Mouse (Mus musculus): ENCODE measurements around the gene Mpv17l2. TPM values are rescaled to one million over a fixed set of nuclear protein-coding genes. Genes with fewer than 3 reads are reported as not detected.

Mpv17l2 gene
- polyA plus RNA-seq (2017; shearing (Covaris generic)), result 9.6 TPM

DNA sequence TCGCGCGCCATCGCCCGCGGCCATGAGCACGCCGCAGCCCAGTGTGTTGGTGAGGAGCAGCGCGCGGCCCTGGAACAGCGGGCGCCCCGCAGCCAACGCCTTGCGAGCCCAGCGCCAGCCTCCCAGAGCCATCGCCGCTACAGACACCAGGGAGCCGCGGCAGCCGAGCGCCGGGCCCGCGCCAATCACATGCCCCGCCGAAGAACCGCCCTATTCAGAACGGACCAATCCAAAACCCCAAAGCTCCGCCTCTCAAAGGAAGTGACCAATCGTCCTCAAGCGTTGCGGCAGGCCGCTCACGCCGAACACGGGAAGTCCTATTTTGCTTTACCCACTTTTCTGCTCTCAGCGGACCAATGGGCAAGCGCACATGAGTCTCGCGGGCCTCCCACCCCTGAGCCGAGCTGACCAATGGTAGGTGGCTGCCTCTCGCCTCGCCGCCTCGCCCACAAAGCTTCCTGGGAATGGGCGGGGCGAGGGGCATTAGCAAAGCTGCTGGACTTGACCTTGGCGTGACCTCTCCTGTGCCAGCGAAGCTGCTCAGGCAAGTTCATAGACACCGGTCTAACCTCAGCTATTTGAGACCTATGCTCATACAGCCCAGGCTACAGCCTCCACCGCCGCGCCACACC is at the start of gene Mpv17l2:
TSS of gene Mpv17l2 (minus strand) at position 172 of the 632 bp plus-strand sequence.

GRCm38 (mm10) chr8:70808239-70808638 is 47.5 kb upstream of the Mpv17l2 start, which contains the start of gene Il12rb1:
Il12rb1 (plus strand) TSS chr8:70808449.

DNA sequence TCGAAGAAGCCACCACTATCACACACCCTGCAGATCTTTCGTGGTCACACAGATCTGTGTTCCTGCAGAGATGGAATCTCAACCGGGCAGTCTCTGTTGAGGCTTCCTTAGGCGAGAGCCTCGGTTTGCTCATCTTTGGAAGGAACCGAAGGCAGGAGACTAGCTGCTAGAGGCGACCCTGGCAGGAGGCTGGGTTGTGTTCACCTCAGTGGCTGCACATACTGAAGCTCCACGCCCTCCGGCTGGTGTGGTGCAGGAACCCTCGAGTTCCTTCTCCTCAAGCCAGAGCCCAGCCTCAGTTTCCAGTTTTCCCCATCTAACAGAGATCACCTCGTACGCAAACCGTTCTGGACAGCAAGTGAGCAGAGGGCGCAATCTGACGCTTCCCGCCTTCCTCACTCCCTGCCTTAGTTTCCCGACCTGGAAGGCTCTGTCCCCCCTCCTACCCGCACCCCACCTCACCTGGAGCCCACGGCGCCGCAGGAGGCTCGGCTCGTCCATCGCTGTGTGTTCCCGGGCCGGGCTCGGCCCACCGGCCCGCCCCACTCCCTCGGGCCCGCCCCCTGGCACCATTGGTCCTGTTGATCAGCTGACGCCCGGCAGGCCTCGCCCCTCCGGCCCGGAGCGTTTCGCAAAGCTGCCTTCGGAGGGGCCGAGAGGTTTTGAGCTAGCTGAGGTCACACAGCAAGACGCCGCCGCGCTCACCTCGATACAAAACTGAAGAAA is 43.9 kb upstream of the Mpv17l2 start, which contains the start of gene Mast3:
TSS of gene Mast3 (minus strand) at position 574 of the 726 bp plus-strand sequence.

DNA sequence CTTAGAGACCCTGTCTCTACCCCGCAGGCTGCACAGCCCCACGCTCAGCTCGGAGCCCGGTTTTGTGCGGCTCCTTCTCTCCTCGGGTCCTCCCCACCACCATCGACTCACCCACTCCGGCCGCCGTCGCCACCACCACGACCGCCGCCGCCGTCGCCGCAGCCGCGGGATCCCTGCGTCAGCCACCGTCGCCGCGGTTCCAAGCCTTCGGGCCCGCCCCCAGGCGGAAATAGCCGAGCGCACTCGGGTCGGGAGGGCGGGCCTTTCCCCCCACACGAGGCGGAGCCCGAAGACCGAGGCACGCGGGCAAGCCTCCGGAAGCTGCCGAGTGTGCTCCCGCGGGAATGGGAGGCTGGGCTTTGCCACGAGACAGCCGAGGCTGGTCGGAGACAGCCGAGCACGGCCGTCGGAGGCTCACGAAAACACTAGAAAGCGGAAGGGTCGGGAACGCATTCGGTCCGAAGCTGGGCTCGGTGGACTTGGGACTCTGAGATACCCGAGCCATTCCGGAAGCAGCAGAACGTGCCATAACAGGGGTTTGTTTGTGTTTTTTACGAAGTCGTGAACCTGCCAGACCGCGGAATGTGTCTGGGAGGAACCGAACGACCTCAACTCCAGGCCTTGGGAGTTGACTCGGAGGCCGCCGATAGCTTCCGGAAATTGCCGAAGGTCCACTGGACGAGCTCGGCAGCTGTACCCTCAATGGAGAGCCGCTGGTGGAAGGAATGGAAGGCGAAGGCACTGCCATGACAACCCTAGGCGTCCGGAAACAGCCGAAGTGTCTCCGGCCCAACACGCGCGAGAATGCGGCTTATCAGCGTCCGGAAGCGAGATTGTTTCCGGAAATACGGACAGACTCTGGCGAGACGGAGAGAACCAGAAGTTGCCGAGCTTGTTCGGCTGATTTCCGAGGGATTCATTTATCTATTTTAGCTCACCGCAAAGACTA is 16.0 kb upstream of the Mpv17l2 start, which contains the start of gene Pik3r2:
TSS of gene Pik3r2 (minus strand) at position 218 of the 949 bp plus-strand sequence.

DNA sequence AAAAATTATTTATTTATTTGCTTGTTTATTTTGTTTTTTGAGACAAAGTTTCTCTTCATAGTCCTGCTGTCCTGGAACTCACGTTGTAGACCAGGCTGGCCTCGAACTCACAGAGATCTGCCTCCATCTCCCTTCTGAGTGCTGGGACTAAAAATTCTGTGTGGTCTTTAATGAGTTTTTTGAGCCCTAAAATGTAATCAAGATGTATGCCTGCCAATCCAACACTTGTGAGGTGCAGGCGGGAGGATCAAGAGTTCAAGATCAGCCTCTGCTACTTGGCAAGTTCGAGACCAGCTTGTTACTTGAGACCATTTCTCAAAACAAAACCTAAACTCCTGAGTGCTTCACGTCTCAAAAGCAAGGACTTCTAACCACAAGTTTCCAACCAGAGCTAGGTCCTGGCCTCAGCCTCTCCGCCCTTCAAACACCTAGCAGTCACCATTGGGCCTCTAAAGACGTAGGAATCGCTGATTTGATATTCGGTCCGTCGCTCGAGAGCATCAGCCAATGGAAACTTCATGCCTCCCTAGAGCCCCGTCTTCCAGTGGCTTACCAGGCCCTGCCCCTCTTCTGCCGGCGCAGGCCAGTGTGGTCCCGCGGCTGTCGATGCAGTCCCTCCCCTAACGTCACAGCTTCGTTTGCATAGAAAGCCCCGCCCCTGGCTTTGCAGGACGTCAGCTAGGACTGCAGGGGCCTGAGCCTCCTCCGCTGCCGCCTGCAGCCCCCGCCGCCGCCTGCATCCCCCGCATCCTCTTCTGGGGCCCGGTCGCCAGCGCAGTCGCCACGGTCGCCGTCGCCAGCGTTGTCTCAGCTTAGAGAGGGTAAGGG is 6.5 kb downstream of the Mpv17l2 start, which contains the start of gene Rab3a:
TSS of gene Rab3a (plus strand) at position 637 of the 828 bp plus-strand sequence.

DNA sequence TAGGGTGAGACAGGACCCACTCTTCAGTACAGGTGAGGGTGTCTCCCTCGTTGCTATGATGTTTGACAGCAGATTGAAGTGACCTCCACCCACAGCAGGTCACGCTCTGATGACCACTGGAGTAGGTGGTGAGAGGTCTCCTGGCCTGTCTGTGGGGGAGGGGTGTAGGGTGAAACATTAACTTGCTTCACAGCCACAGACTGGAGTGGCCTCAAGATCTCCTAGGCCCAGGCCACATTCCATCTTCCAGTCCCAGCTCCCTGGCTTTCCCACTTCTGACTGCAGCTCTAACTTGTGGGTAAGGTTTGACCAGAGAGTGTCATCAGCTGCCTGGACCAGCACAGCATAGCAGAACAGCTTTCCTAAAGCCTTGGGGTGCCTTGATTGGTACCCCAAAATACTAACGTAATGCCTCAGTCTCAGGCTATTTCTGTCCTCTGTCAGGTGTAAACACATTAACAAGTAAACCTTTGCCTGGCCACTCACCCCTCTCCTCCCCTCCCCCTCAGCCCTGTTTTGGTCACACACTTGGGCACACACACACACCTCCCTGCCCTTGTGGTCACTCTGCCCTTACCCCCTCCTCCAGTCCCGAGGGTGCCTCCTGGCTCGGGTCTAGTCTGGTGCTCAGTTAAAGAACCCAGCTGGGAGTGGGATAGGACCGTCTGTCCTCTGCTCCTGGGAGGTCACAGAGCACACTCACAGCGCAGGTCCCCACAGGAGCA is 37.1 kb downstream of the Mpv17l2 start, which contains the start of gene Pde4c:
TSS of gene Pde4c (plus strand) at position 235 of the 725 bp plus-strand sequence.

DNA sequence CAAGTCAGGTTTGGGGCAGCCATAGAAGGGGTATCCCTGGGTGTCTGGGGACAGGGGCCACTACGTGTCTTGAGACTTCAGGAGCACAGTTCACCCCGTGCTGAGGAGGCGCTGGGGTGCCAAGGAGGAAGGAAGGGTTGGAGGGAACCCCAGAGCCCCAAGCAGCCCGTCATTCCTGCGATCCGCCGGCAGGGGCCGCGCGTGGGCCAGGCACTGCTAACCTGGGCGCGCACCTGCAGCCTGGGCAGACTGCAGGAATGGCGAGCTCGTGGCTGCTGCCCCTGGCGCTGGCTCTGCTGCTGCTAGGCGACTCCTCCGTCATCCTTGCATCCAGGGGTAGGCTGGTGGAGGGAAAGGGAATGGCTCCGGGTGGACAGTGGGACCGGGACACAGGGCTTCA is 42.4 kb downstream of the Mpv17l2 start, which contains the start of gene Gm3336:
TSS of gene Gm3336 (plus strand) at position 247 of the 400 bp plus-strand sequence.

Other genes starting within 250 kb of the Mpv17l2 start
- 424 TPM for gene Fkbp8, start 233.2 kb downstream of the Mpv17l2 start, polyA plus RNA-seq (2017; shearing (Covaris generic))
- gene Kxd1, start 233.0 kb downstream of the Mpv17l2 start, polyA plus RNA-seq (2017; shearing (Covaris generic)), result 106 TPM
- gene Ell, start 221.5 kb downstream of the Mpv17l2 start, polyA plus RNA-seq (2017; shearing (Covaris generic)), result 42.7 TPM
- 48.6 TPM for gene Isyna1, start 166.6 kb downstream of the Mpv17l2 start, polyA plus RNA-seq (2017; shearing (Covaris generic))
- gene Ssbp4, start 152.1 kb downstream of the Mpv17l2 start, polyA plus RNA-seq (2017; shearing (Covaris generic)), result 12.8 TPM
- 0.57 TPM for gene Lrrc25, start 144.8 kb downstream of the Mpv17l2 start, polyA plus RNA-seq (2017; shearing (Covaris generic))
- not detected for gene Gdf15, start 128.5 kb downstream of the Mpv17l2 start, polyA plus RNA-seq (2017; shearing (Covaris generic))
- gene Pgpep1, start 100.6 kb downstream of the Mpv17l2 start, polyA plus RNA-seq (2017; shearing (Covaris generic)), result 9.7 TPM
- 259 TPM for gene Lsm4, start 87.7 kb downstream of the Mpv17l2 start, polyA plus RNA-seq (2017; shearing (Covaris generic))
- 12.8 TPM for gene Jund, start 62.0 kb downstream of the Mpv17l2 start, polyA plus RNA-seq (2017; shearing (Covaris generic))
- 0.07 TPM for gene Iqcn, start 57.5 kb downstream of the Mpv17l2 start, polyA plus RNA-seq (2017; shearing (Covaris generic))
- gene Gm3336, start 42.4 kb downstream of the Mpv17l2 start, polyA plus RNA-seq (2017; shearing (Covaris generic)), result not detected
- gene Pde4c, start 37.2 kb downstream of the Mpv17l2 start, polyA plus RNA-seq (2017; shearing (Covaris generic)), result 0.41 TPM
- gene Rab3a, start 6.3 kb downstream of the Mpv17l2 start, polyA plus RNA-seq (2017; shearing (Covaris generic)), result 9.9 TPM
- gene Pik3r2, start 15.8 kb upstream of the Mpv17l2 start, polyA plus RNA-seq (2017; shearing (Covaris generic)), result 17.0 TPM
- 49.0 TPM for gene Mast3, start 44.1 kb upstream of the Mpv17l2 start, polyA plus RNA-seq (2017; shearing (Covaris generic))
- gene Il12rb1, start 47.5 kb upstream of the Mpv17l2 start, polyA plus RNA-seq (2017; shearing (Covaris generic)), result 49.0 TPM
- 2.3 TPM for gene Arrdc2, start 78.8 kb upstream of the Mpv17l2 start, polyA plus RNA-seq (2017; shearing (Covaris generic))
- gene Kcnn1, start 102.3 kb upstream of the Mpv17l2 start, polyA plus RNA-seq (2017; shearing (Covaris generic)), result not detected
- gene Ccdc124, start 113.0 kb upstream of the Mpv17l2 start, polyA plus RNA-seq (2017; shearing (Covaris generic)), result 78.6 TPM
- not detected for gene Slc5a5, start 131.8 kb upstream of the Mpv17l2 start, polyA plus RNA-seq (2017; shearing (Covaris generic))
- 8,122 TPM for gene Rpl18a, start 136.5 kb upstream of the Mpv17l2 start, polyA plus RNA-seq (2017; shearing (Covaris generic))
- gene Map1s, start 145.0 kb upstream of the Mpv17l2 start, polyA plus RNA-seq (2017; shearing (Covaris generic)), result 26.4 TPM

Data from CD4-positive, CD25-positive, alpha-beta regulatory T cell, adult 9 weeks (primary cell).